Mouse (Mus musculus): ENCODE data around the gene Tmem235.

Gene Tmem235

GRCm38 (mm10) chr11:117892199-117892598, 31.6 kb downstream of the Tmem235 start:
- peak; percentile 68 to 70 for DNase-seq

- DNase-seq = peak in 1 of 2 experiments; percentile 23
These were observed 34.1 kb downstream of the Tmem235 start for GRCm38 (mm10) chr11:117894676-117895075.

GRCm38 (mm10) chr11:117896533-117896932, 36.0 kb downstream of the Tmem235 start:
- DNase-seq = no peak

GRCm38 (mm10) chr11:117902282-117902681, 41.7 kb downstream of the Tmem235 start:
- no peak for DNase-seq

GRCm38 (mm10) chr11:117904442-117904841, 43.9 kb downstream of the Tmem235 start:
- no peak for DNase-seq

GRCm38 (mm10) chr11:117909337-117909736, 48.8 kb downstream of the Tmem235 start:
- no peak for DNase-seq

GRCm38 (mm10) chr11:117912684-117913352, 52.3 kb downstream of the Tmem235 start:
- peak; percentile 81 to 84 for DNase-seq

GRCm38 (mm10) chr11:117914531-117914930, 54.0 kb downstream of the Tmem235 start:
- no peak for DNase-seq

Measured in B cell, adult 2 months (primary cell).